Mouse (Mus musculus) liver, embryonic 11.5 days (tissue): Measurements from ENCODE around the gene Rsrc1. TPM values are rescaled to one million over a fixed set of nuclear protein-coding genes. Genes with fewer than 3 reads are reported as not detected.

Source experiments
- ATAC-seq: fragments of 200-750 bp; cut with Nextera tagmentation; replicated peaks from 2 replicates; pipeline ENCODE4 v1.8.0; 2017; ENCODE audit warnings: moderate number of reproducible peaks, mild to moderate bottlenecking, moderate TSS enrichment, moderate library complexity; ENCODE audit not compliant: low FRiP score
- DNase-seq: peaks from one replicate; pipeline ENCODE4 v3.0.0-alpha.2; 2017; ENCODE audit warnings: low spot score
- H3K27ac ChIP-seq: fragments of 300-500 bp; sonication (generic); 2 replicates; pipeline ENCODE4 v1.5.1; 2014; ENCODE audit warnings: mild to moderate bottlenecking, low read depth, low read length, control low read depth
- H3K27me3 ChIP-seq: fragments of 300-500 bp; sonication (generic); replicated peaks from 2 replicates; pipeline ENCODE4 v1.6.1; 2014; ENCODE audit warnings: low read length, mixed read lengths; ENCODE audit not compliant: control insufficient read depth, insufficient read depth
- H3K36me3 ChIP-seq: fragments of 300-500 bp; sonication (generic); 2 replicates; pipeline ENCODE4 v1.6.1; 2014; ENCODE audit warnings: mild to moderate bottlenecking, low read length, moderate library complexity, mixed read lengths; ENCODE audit not compliant: control insufficient read depth, insufficient read depth
- H3K4me1 ChIP-seq: fragments of 300-500 bp; sonication (generic); replicated peaks from 2 replicates; pipeline ENCODE4 v1.6.1; 2014; ENCODE audit warnings: low read length, mixed read lengths; ENCODE audit not compliant: control insufficient read depth, insufficient read depth
- H3K4me2 ChIP-seq: fragments of 300-500 bp; sonication (generic); 2 replicates; pipeline ENCODE4 v1.6.1; 2014; ENCODE audit warnings: mild to moderate bottlenecking, control low read depth, moderate library complexity
- H3K4me3 ChIP-seq: fragments of 300-500 bp; sonication (generic); 2 replicates; pipeline ENCODE4 v1.5.1; 2014; ENCODE audit warnings: low read depth, low read length, control low read depth
- H3K9ac ChIP-seq: fragments of 300-500 bp; sonication (generic); 2 replicates; pipeline ENCODE4 v1.6.1; 2014; ENCODE audit warnings: low read depth, low read length, control low read depth
- H3K9me3 ChIP-seq: fragments of 300-500 bp; sonication (generic); 2 replicates; pipeline ENCODE4 v1.6.1; 2016; ENCODE audit warnings: low read length, inconsistent platforms, mixed read lengths; ENCODE audit not compliant: control insufficient read depth
- WGBS: fragments of 180-500 bp; shearing (Covaris S2); extraction: QIAGEN DNeasy Blood & Tissue Kit; methylation state at CpG from one replicate; pipeline ENCODE4 v1.1.7; 2014; 5-methylcytosine and 5-hydroxymethylcytosine counted together
- polyA plus RNA-seq: library from polyadenylated mRNA; unstranded; fragments of >200 nt; fragmentation: Nextera tagmentation; extraction: Ambion mirVana; gene quantifications from 2 replicates; pipeline ENCODE4 v1.2.1, GENCODE M21; 2014

Rsrc1 gene
- polyA plus RNA-seq, 1 experiment from 2014 or later: 27.4 TPM

DNA sequence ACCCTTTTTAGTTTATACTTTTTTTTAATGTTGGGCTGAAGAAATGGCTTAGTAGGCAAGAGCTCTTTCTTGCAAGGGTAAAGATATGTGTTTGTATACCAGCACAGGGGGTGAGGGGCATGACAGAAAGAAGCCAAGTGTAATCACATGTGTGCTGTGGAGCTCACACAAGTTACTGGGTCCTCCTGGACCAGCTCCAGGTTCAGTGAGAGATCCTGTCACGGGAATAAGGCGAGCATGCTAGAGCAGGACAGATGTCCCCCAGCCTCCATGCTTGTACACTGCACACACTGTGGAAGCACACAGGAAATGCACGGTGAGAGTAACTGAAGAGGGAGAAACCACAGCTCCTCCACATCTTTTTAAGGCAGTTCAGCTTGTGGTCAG lies 371.6 kb downstream of the Rsrc1 start:
- no peak overlapping the region for H3K4me2 ChIP-seq
- 80% methylated on average over 3 of the region's 3 CpGs for WGBS
- H3K27me3 ChIP-seq: no peaks in the 10 kb centered on the region
- ATAC-seq (no peak; the same call in 1 of the 2 replicates), DNase-seq (no peak)
- H3K9me3 ChIP-seq: peaks cover 3% of the 10 kb centered on the region; the same call in 1 of the 2 replicates
- no peak overlapping the region for H3K4me3 ChIP-seq
- H3K9ac ChIP-seq: no peak overlapping the region
- no peaks in the 10 kb centered on the region for H3K4me1 ChIP-seq
- peaks cover 2% of the 10 kb centered on the region; the same call in 1 of the 2 replicates for H3K36me3 ChIP-seq
- no peak overlapping the region for H3K27ac ChIP-seq

DNA sequence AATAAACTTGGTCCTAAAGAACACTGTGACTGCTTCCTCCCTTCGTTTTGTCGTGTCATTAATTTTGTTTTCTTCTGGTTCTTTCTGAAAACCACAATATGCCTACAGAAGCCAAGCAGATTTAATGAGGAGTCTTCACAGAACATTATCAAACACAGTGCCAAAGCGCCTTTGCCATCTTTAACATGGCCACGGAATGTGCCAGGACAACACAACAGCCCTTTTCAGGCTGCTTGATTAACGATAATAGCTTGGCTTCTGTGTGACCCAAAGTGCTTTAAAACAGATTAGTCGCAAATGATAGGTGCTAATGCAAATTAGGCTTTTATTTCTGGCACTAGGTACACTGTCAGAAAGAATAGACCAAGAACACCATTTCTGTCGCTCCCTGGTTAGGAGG lies 377.2 kb downstream of the Rsrc1 start:
- DNase-seq: no peak
- no peak for ATAC-seq
- Histone ChIP-seq H3K27me3 (no peaks in the 10 kb centered on the region), H3K36me3 (peaks cover 2% of the 10 kb centered on the region; the same call in 1 of the 2 replicates), H3K9me3 (peaks cover 3% of the 10 kb centered on the region; the same call in 1 of the 2 replicates), H3K27ac (no peak overlapping the region), H3K4me2 (no peak overlapping the region), H3K4me1 (no peaks in the 10 kb centered on the region), H3K4me3 (no peak overlapping the region), H3K9ac (no peak overlapping the region)
- 85% methylated on average over 7 of the region's 7 CpGs for WGBS

DNA sequence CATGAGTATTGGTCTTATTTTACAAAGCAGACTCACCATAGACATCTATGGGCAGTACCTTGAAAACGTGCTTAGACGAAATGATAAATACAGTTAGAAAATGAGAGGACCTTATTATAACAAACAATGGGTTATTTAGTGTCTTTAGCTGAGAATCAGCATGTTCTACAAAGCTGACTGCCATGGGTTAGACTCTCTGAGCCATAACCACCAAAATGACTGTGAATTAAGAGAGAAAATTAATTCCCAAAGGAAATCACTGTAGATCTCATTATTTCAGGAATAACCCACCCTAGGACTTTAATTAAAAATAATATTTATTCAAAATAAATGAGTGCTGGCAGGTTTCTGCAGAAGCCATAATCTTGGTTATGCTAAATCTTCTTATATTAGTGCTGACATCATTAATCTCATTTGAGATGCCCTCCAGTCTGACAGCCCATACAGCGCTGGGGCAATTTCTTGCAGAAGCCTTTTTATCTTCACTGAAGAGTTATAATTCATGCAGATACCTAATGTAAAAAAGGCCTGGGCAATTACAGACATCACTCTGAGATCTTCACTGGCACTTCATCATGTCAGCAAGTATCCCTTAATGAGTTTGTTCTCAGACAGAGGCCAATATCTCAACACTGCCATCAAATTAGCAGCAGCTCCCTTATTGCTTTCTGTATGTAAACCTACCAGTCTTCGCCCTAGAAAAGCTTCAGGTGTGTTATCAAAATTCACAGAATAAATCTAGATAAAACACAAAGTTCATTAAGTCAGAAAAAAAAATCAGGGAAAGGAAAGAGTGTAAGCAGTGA lies 385.1 kb downstream of the Rsrc1 start:
- no peaks in the 10 kb centered on the region for H3K36me3 ChIP-seq
- WGBS: 63% methylated on average over 4 of the region's 4 CpGs
- no peaks in the 10 kb centered on the region for H3K27me3 ChIP-seq
- no peak overlapping the region for H3K4me2 ChIP-seq
- DNase-seq (no peak), ATAC-seq (no peak)
- H3K9me3 ChIP-seq: no peaks in the 10 kb centered on the region
- H3K4me3 ChIP-seq: no peak overlapping the region
- no peaks in the 10 kb centered on the region for H3K4me1 ChIP-seq
- H3K27ac ChIP-seq: no peak overlapping the region
- H3K9ac ChIP-seq: no peak overlapping the region

DNA sequence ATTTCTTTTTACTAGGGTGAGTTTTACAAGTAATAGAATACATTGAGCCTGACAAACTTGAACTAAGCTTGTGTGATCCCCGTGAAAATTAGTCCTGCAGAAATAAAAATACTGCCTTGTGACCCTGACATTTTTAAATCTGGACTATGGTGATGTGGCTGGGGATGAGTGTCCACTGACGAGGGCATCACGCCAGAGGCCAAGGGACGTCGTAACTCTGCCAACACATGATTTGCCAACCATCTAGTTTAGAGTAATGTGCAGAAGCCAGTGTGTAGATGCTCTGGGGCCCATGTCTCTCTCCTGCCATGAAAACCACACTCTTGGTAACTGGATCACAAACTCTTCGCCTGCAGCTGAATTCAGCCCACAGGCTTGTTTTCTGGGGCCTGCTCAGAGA lies 386.3 kb downstream of the Rsrc1 start:
- 78% methylated on average over 6 of the region's 6 CpGs for WGBS
- H3K9ac ChIP-seq: no peak overlapping the region
- H3K36me3 ChIP-seq: no peaks in the 10 kb centered on the region
- H3K4me1 ChIP-seq: no peaks in the 10 kb centered on the region
- no peak overlapping the region for H3K4me2 ChIP-seq
- H3K27me3 ChIP-seq: 0 out of 2 replicates have a peak, but pooled peaks cover 5% of the 10 kb centered on the region
- H3K9me3 ChIP-seq: no peaks in the 10 kb centered on the region
- H3K27ac ChIP-seq: no peak overlapping the region
- no peak for DNase-seq
- ATAC-seq: no peak
- H3K4me3 ChIP-seq: no peak overlapping the region

DNA sequence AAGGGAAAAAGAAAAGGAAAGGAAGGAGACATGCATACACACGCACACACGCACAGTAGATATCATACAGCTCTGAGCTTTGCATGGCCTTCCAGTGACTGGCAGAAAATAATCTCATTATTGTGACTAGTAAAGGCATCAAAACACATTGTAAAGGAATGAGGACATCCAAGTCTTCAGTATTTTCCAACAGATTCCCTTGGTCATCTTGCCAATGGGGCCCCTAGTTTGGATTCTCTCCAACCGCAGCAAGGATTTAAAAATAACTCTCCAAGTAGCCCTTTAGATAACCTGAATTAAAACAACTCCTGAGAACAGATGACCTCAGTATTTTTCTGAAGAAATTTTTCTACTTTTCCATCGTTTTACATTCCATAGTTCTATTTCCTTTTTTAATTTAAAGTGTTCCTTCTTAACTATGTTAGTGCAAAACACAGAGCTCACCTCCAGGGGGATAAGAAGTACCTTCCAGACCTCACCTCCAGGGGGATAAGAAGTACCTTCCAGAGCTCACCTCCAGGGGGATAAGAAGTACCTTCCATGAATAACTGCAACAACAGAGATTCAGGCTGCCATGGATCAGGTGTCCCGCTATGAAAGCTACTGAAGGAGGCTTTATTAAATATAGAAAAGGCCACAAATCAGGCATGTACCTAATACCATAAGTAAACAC lies 388.4 kb downstream of the Rsrc1 start:
- Histone ChIP-seq H3K27me3 (peaks cover 8% of the 10 kb centered on the region; the same call in 1 of the 2 replicates), H3K9ac (no peak overlapping the region), H3K36me3 (no peaks in the 10 kb centered on the region), H3K4me3 (no peak overlapping the region), H3K9me3 (no peaks in the 10 kb centered on the region), H3K27ac (no peak overlapping the region), H3K4me2 (no peak overlapping the region), H3K4me1 (no peaks in the 10 kb centered on the region)
- no peak for DNase-seq
- 74% methylated on average over 5 of the region's 5 CpGs for WGBS
- no peak for ATAC-seq

DNA sequence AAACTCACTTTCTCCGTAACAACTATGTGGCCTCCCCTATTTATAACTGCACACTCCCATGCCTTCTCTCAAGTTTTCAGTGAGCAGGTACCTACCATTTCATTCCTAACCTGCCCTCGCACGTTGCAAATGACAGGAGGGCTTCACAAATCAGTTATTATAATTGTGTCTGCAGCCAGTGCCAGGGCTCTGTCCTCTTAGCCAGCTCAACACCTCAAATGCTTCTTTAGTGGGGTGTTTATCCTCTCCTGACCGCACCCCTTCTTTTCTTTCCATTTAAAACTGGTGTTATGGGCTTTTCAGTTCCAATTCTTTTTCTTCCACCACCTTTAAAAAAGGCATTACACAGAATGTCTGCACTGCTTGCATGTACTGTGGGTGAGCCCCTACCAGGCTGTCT lies 391.0 kb downstream of the Rsrc1 start:
- 74% methylated on average over 4 of the region's 4 CpGs for WGBS
- Histone ChIP-seq H3K4me3 (no peak overlapping the region), H3K27me3 (peaks cover 10% of the 10 kb centered on the region; the same call in 1 of the 2 replicates), H3K9me3 (no peaks in the 10 kb centered on the region), H3K27ac (no peak overlapping the region), H3K36me3 (no peaks in the 10 kb centered on the region), H3K4me2 (no peak overlapping the region), H3K4me1 (no peaks in the 10 kb centered on the region), H3K9ac (no peak overlapping the region)
- no peak for DNase-seq
- no peak for ATAC-seq

DNA sequence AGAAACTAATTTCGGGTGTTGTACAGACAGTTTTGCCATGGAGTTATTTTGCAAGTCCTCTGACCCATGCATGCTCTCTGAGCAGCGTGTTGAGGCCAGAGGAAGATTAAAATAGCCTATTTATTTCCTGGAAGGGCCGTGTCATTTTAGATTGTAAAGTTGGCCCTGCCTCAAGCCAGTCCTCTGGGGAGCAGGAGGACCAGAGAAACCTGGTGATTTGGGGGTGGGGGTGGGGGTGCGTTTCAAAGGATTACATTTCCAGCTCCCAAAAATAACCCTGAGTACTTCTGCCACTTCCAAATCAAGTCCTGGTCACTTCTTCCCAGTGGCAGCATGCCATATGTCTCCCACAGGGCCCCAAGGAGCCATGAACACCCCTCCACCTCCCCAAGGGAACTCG lies 391.6 kb downstream of the Rsrc1 start:
- DNase-seq (no peak), ATAC-seq (no peak)
- Histone ChIP-seq H3K9me3 (no peaks in the 10 kb centered on the region), H3K4me2 (no peak overlapping the region), H3K4me3 (no peak overlapping the region), H3K9ac (no peak overlapping the region), H3K4me1 (no peaks in the 10 kb centered on the region), H3K27me3 (peaks cover 10% of the 10 kb centered on the region; the same call in 1 of the 2 replicates), H3K27ac (no peak overlapping the region), H3K36me3 (no peaks in the 10 kb centered on the region)
- 54% methylated on average over 5 of the region's 5 CpGs for WGBS

DNA sequence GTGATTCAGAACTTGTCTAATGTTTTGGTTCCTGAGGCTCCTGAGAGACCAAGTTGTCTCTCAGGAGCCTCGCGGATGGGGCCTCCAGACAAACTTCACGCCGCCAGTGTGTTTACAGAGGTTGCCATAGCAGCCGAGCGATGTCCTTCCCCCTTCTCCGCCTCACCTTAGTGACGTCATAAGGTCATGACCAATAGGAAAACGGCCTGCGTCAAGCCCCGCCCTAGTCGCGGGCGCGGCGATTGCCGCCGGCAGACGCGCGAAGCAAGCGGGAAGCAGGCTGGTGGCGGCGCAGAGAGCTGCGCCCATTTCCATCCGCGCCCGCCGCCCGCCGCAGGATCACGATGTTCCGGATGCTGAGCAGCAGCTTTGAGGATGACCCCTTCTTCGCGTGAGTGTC lies 392.7 kb downstream of the Rsrc1 start, which contains the start of gene Mlf1:
Gene Mlf1, plus strand, starts transcription at position 226 of the 400 bp plus-strand sequence.
- ATAC-seq (peak; percentile 94), DNase-seq (peak; percentile 79)
- no peaks in the 10 kb centered on the region for H3K9me3 ChIP-seq
- H3K27me3 ChIP-seq: peaks cover 10% of the 10 kb centered on the region; the same call in 1 of the 2 replicates
- H3K4me2 ChIP-seq: peak within 1 kb of the TSS; percentile 80
- H3K4me3 ChIP-seq: peak within 1 kb of the TSS; percentile 46
- H3K27ac ChIP-seq: no peak within 1 kb of the TSS
- no peaks in the 10 kb centered on the region for H3K36me3 ChIP-seq
- H3K9ac ChIP-seq: peak within 1 kb of the TSS; percentile 37; the same call in 1 of the 2 replicates
- no peaks in the 10 kb centered on the region for H3K4me1 ChIP-seq
- WGBS: under 1% methylated on average over 34 of the region's 35 CpGs
